8 mouse cellular contexts compared by ENCODE assay signal in genomic region chr11:117265270-117265980, GRCm38 (mm10).
A peak's percentile ranks its signal among the peaks of the same experiment; 100 is the strongest.
DNase-seq lines count a peak whose midpoint lies in the region; ATAC-seq lines count a peak whose summit lies in the region.

No protein-coding gene starts in this region.

- H3K36me3 ChIP-seq in heart, embryonic 10.5 days: peaks cover 4% of the 10 kb centered on the region; the same call in 1 of the 2 replicates
- H3K36me3 ChIP-seq in kidney, embryonic 14.5 days (ENCODE audit: control insufficient read depth, insufficient read depth, low read length): no peaks in the 10 kb centered on the region
- no peaks in the 10 kb centered on the region for H3K36me3 ChIP-seq in stomach, embryonic 15.5 days

- H3K4me3 ChIP-seq in brown adipose tissue, adult 24 weeks (ENCODE audit: insufficient read depth, low read depth, low read length): peak overlapping the region; percentile 79
- H3K4me3 ChIP-seq in heart, embryonic 10.5 days: peak overlapping the region; percentile 69
- H3K4me3 ChIP-seq in kidney, embryonic 14.5 days (ENCODE audit: low read length): peak overlapping the region; percentile 82
- H3K4me3 ChIP-seq in stomach, embryonic 15.5 days (replicated peaks): peak overlapping the region; percentile 72

- H3K4me1 ChIP-seq in brown adipose tissue, adult 24 weeks (ENCODE audit: control insufficient read depth, insufficient read depth, insufficient read length, low read length): peaks cover 35% of the 10 kb centered on the region
- H3K4me1 ChIP-seq in heart, embryonic 10.5 days: peaks cover 82% of the 10 kb centered on the region
- peaks cover 50% of the 10 kb centered on the region for H3K4me1 ChIP-seq in kidney, embryonic 14.5 days (ENCODE audit: control insufficient read depth, insufficient read depth, low read length)
- peaks cover 48% of the 10 kb centered on the region for H3K4me1 ChIP-seq in stomach, embryonic 15.5 days

- H3K9me3 ChIP-seq in heart, embryonic 10.5 days: no peaks in the 10 kb centered on the region
- H3K9me3 ChIP-seq in kidney, embryonic 14.5 days (ENCODE audit: control insufficient read depth, low read length): no peaks in the 10 kb centered on the region
- H3K9me3 ChIP-seq in stomach, embryonic 15.5 days: no peaks in the 10 kb centered on the region

- peak overlapping the region; percentile 84 for H3K4me2 ChIP-seq in kidney, embryonic 14.5 days (replicated peaks; ENCODE audit: low read depth, low read length)
- peak overlapping the region; percentile 81 for H3K4me2 ChIP-seq in stomach, embryonic 15.5 days

- H3K27ac ChIP-seq in brown adipose tissue, adult 24 weeks (replicated peaks; ENCODE audit: low read depth, low read length): peak overlapping the region; percentile 95
- H3K27ac ChIP-seq in heart, embryonic 10.5 days: peak overlapping the region; percentile 87
- peak overlapping the region; percentile 95 for H3K27ac ChIP-seq in kidney, embryonic 14.5 days (ENCODE audit: low read depth, low read length)
- H3K27ac ChIP-seq in stomach, embryonic 15.5 days: peak overlapping the region; percentile 88

- peak; percentile 66 for ATAC-seq in kidney, embryonic 14.5 days (ENCODE audit: low FRiP score, low TSS enrichment)
- peak; percentile 28 for ATAC-seq in stomach, embryonic 15.5 days (ENCODE audit: insufficient read depth, low FRiP score, low read depth)

- DNase-seq in left cerebral cortex, postnatal 4 days: peak; percentile 53
- no peak for DNase-seq in left cerebral cortex, adult 11 months (ENCODE audit: low spot score)
- DNase-seq in heart, embryonic 10.5 days (ENCODE audit: low spot score): peak; percentile 86
- DNase-seq in lung, postnatal 10 days: peak; percentile 91
- no peak for DNase-seq in layer of hippocampus, adult 18-20 months (ENCODE audit: low spot score in 2 of 2)

- H3K27me3 ChIP-seq in heart, embryonic 10.5 days (ENCODE audit: insufficient read depth, poor library complexity, severe bottlenecking): peaks cover 26% of the 10 kb centered on the region; the same call in 1 of the 2 replicates
- no peaks in the 10 kb centered on the region for H3K27me3 ChIP-seq in kidney, embryonic 14.5 days (ENCODE audit: control insufficient read depth, insufficient read depth, low read length)
- H3K27me3 ChIP-seq in stomach, embryonic 15.5 days (replicated peaks): no peaks in the 10 kb centered on the region

- H3K9ac ChIP-seq in kidney, embryonic 14.5 days (ENCODE audit: low read depth, low read length): peak overlapping the region; percentile 82; the same call in 1 of the 2 replicates
- no peak overlapping the region for H3K9ac ChIP-seq in stomach, embryonic 15.5 days

- intact Hi-C loops in left cerebral cortex, postnatal 4 days (cut with DNase I): no loop called here

- WGBS in heart, embryonic 10.5 days: 3% methylated on average over 18 of the region's 18 CpGs
- WGBS in kidney, embryonic 14.5 days: 3% methylated on average over 18 of the region's 18 CpGs
- WGBS in stomach, embryonic 15.5 days: 2% methylated on average over 18 of the region's 18 CpGs

Comparison
In these comparisons a context has a peak if more than half of its experiments do, and no peak if none do; other contexts are left out.
1. DNase-seq: peak in left cerebral cortex, postnatal 4 days (single experiment), heart, embryonic 10.5 days (single experiment) and lung, postnatal 10 days (single experiment); none in left cerebral cortex, adult 11 months (single experiment) and layer of hippocampus, adult 18-20 months (0 of 2).
2. Peak in every context shown above with its lines, with median percentiles within 50 percentile points of each other: H3K27ac ChIP-seq and H3K4me3 ChIP-seq.